Mouse (Mus musculus) C2C12 (cell line): ENCODE results near the gene 1700001C02Rik. TPM values are rescaled to one million over a fixed set of nuclear protein-coding genes. Genes with fewer than 3 reads are reported as not detected.

Experiments
- H3K27me3 ChIP-seq: one replicate; pipeline ENCODE4 v1.6.1; 2011; ENCODE audit not compliant: control insufficient read depth, insufficient read depth, insufficient read length
- H3K36me3 ChIP-seq: one replicate; pipeline ENCODE4 v1.6.1; 2011; ENCODE audit not compliant: control insufficient read depth, insufficient read depth
- H3K4me3 ChIP-seq: one replicate; pipeline ENCODE4 v1.5.1; 2011; ENCODE audit warnings: mild to moderate bottlenecking, control low read depth; ENCODE audit not compliant: poor library complexity, insufficient read depth, severe bottlenecking
- H3K79me2 ChIP-seq: one replicate; pipeline ENCODE4 v1.6.1; 2011; ENCODE audit not compliant: control insufficient read depth, insufficient read depth
- H3K79me3 ChIP-seq: one replicate; pipeline ENCODE4 v1.6.1; 2011; ENCODE audit warnings: low read depth, control low read depth
- H3ac ChIP-seq: one replicate; pipeline ENCODE3; 2011; ENCODE audit warnings: low read depth; ENCODE audit not compliant: control insufficient read depth, insufficient read length
- CEBPB ChIP-seq: IDR thresholded peaks from one replicate; pipeline ENCODE4 v1.6.1; 2011; ENCODE audit warnings: low read depth, mild to moderate bottlenecking, control low read depth, moderate library complexity
- CTCF ChIP-seq: IDR thresholded peaks from one replicate; pipeline ENCODE4 v1.5.1; 2011; ENCODE audit not compliant: control insufficient read depth, insufficient read depth, insufficient read length
- FOSL1 ChIP-seq: IDR thresholded peaks from one replicate; pipeline ENCODE4 v1.8.0; 2011; ENCODE audit warnings: mild to moderate bottlenecking, low read length; ENCODE audit not compliant: poor library complexity, insufficient read depth, severe bottlenecking
- MAX ChIP-seq: IDR thresholded peaks from one replicate; pipeline ENCODE4 v1.6.1; 2011; ENCODE audit warnings: mild to moderate bottlenecking, control low read depth
- MYOD1 ChIP-seq: IDR thresholded peaks from one replicate; pipeline ENCODE4 v1.6.1; 2011; ENCODE audit warnings: low read depth; ENCODE audit not compliant: control insufficient read depth, insufficient read length
- MYOG ChIP-seq: IDR thresholded peaks from one replicate; pipeline ENCODE4 v1.6.1; 2011; ENCODE audit not compliant: control insufficient read depth, insufficient read length; ENCODE audit errors: extremely low read depth
- USF1 ChIP-seq: IDR thresholded peaks from one replicate; pipeline ENCODE4 v1.6.1; 2011; ENCODE audit warnings: low read depth, mild to moderate bottlenecking, control low read depth, moderate library complexity
- polyA plus RNA-seq: library from polyadenylated mRNA; unstranded; fragments of >200 nt; fragmentation: generic; extraction: Trizol; gene quantifications from one replicate; pipeline ENCODE4 v1.2.1, GENCODE M21; 2012; ENCODE audit warnings: missing spikeins

1700001C02Rik gene
- polyA plus RNA-seq, 1 experiment, result not detected

- H3K27me3 ChIP-seq, result peaks cover 44% of the 10 kb centered on the region
- no peak overlapping the region for H3K4me3 ChIP-seq
- H3ac ChIP-seq, result no peak overlapping the region
- TF ChIP-seq MYOG (no peak), MAX (no peak)
- no peaks in the 10 kb centered on the region for H3K36me3 ChIP-seq
- H3K79me2 ChIP-seq, result no peaks in the 10 kb centered on the region
- H3K79me3 ChIP-seq, result no peaks in the 10 kb centered on the region
Measured at GRCm38 (mm10) chr5:30518547-30518946, 52.7 kb downstream of the 1700001C02Rik start.

GRCm38 (mm10) chr5:30519494-30519893, 53.6 kb downstream of the 1700001C02Rik start:
- H3K27me3 ChIP-seq, result peaks cover 39% of the 10 kb centered on the region
- no peaks in the 10 kb centered on the region for H3K79me2 ChIP-seq
- H3K4me3 ChIP-seq, result no peak overlapping the region
- TF ChIP-seq CEBPB (no peak), CTCF (no peak), USF1 (no peak), MYOG (no peak), MAX (no peak), MYOD1 (no peak), FOSL1 (no peak)
- H3K36me3 ChIP-seq, result no peaks in the 10 kb centered on the region
- no peaks in the 10 kb centered on the region for H3K79me3 ChIP-seq
- H3ac ChIP-seq, result no peak overlapping the region

GRCm38 (mm10) chr5:30520214-30520732, 54.4 kb downstream of the 1700001C02Rik start:
- Histone ChIP-seq H3K27me3 (peaks cover 39% of the 10 kb centered on the region), H3K36me3 (no peaks in the 10 kb centered on the region), H3K4me3 (no peak overlapping the region), H3ac (no peak overlapping the region), H3K79me3 (no peaks in the 10 kb centered on the region), H3K79me2 (no peaks in the 10 kb centered on the region)
- TF ChIP-seq FOSL1 (no peak), CEBPB (no peak), USF1 (no peak), MYOG (no peak), CTCF (no peak), MYOD1 (no peak), MAX (no peak)

- no peak for TF ChIP-seq MYOD1
- TF ChIP-seq MAX, result no peak
- no peak for TF ChIP-seq FOSL1
- no peak for TF ChIP-seq CTCF
- no peak for TF ChIP-seq CEBPB
- no peak for TF ChIP-seq MYOG
- no peak for TF ChIP-seq USF1
- Histone ChIP-seq H3K79me2 (no peaks in the 10 kb centered on the region), H3K4me3 (no peak overlapping the region), H3K36me3 (no peaks in the 10 kb centered on the region), H3K79me3 (no peaks in the 10 kb centered on the region), H3ac (no peak overlapping the region), H3K27me3 (peaks cover 41% of the 10 kb centered on the region)
Measured at GRCm38 (mm10) chr5:30522406-30522805, 56.6 kb downstream of the 1700001C02Rik start.

- TF ChIP-seq MAX (no peak), FOSL1 (no peak), MYOG (no peak), CEBPB (no peak), CTCF (no peak), USF1 (no peak), MYOD1 (no peak)
- no peak overlapping the region for H3K4me3 ChIP-seq
- H3ac ChIP-seq, result no peak overlapping the region
- no peaks in the 10 kb centered on the region for H3K79me2 ChIP-seq
- H3K36me3 ChIP-seq, result no peaks in the 10 kb centered on the region
- peaks cover 42% of the 10 kb centered on the region for H3K27me3 ChIP-seq
- H3K79me3 ChIP-seq, result no peaks in the 10 kb centered on the region
Measured at GRCm38 (mm10) chr5:30523131-30523530, 57.3 kb downstream of the 1700001C02Rik start.

- H3K4me3 ChIP-seq, result no peak overlapping the region
- no peak overlapping the region for H3ac ChIP-seq
- TF ChIP-seq FOSL1, result no peak
- TF ChIP-seq MYOG, result no peak
- no peak for TF ChIP-seq MAX
- TF ChIP-seq CTCF, result no peak
- no peak for TF ChIP-seq USF1
- TF ChIP-seq CEBPB, result no peak
- no peak for TF ChIP-seq MYOD1
- H3K79me2 ChIP-seq, result no peaks in the 10 kb centered on the region
- no peaks in the 10 kb centered on the region for H3K36me3 ChIP-seq
- H3K27me3 ChIP-seq, result peaks cover 47% of the 10 kb centered on the region
- H3K79me3 ChIP-seq, result no peaks in the 10 kb centered on the region
Measured at GRCm38 (mm10) chr5:30524213-30524612, 58.4 kb downstream of the 1700001C02Rik start.
